Mouse (Mus musculus) retina, postnatal 1 day (tissue): ENCODE data around the gene 4931414P19Rik.

Experiments
- DNase-seq: peaks from one replicate; pipeline ENCODE4 v3.0.0-alpha.2; 2012

4931414P19Rik gene

DNA sequence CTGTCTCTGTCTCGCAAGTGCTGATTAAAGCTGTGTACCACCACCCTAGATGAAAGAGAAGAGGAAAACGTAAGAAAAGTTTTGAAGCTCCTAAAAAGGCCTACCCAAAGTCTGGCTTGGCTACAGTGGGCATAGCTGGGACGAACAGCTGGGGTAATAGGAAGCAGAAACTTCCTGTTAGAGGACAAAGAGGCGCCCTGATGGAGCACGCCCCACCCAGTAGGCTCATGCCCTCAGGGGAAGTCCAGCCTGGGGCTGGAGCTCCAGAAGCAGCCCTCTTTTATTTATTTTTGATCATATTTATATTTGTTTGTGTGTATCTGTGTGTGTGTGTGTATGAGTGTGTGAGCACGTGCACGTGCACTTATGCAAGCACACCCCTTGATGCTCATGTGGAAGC is 26.2 kb downstream of the 4931414P19Rik start:
- no peak for DNase-seq

DNA sequence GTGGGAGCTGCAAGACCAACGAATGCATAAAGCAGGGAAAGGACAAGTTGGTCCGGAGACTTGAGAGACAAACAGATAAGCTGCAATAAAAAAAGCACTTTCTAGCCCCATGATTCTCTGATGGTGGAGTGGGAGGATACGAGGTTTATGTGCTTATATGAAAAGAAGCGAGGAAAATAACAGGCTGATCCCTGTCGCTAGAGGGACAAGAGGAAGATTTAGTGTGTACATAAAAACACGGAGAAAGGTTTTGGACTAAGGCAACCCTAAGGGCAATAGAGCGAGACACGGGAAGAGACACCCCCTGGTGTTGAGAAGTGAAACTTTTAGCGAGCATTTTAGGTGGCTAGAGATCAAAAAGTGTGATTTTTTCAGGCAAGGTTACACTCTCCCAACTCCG is 27.7 kb downstream of the 4931414P19Rik start:
- DNase-seq: peak; percentile 72

- peak; percentile 96 for DNase-seq
Measured at GRCm38 (mm10) chr14:54577089-54577982, 28.5 kb downstream of the 4931414P19Rik start, which contains the start of gene Ajuba. TSS of gene Ajuba (minus strand) at chr14:54577558.

- peak; percentile 56 for DNase-seq
Measured at GRCm38 (mm10) chr14:54576241-54577088, 29.3 kb downstream of the 4931414P19Rik start.

- DNase-seq: peak; percentile 83
Measured at GRCm38 (mm10) chr14:54575631-54576030, 30.2 kb downstream of the 4931414P19Rik start.

GRCm38 (mm10) chr14:54575031-54575430 is 30.8 kb downstream of the 4931414P19Rik start:
- no peak for DNase-seq

- peak; percentile 55 for DNase-seq
Measured at GRCm38 (mm10) chr14:54574253-54574652, 31.5 kb downstream of the 4931414P19Rik start.

DNA sequence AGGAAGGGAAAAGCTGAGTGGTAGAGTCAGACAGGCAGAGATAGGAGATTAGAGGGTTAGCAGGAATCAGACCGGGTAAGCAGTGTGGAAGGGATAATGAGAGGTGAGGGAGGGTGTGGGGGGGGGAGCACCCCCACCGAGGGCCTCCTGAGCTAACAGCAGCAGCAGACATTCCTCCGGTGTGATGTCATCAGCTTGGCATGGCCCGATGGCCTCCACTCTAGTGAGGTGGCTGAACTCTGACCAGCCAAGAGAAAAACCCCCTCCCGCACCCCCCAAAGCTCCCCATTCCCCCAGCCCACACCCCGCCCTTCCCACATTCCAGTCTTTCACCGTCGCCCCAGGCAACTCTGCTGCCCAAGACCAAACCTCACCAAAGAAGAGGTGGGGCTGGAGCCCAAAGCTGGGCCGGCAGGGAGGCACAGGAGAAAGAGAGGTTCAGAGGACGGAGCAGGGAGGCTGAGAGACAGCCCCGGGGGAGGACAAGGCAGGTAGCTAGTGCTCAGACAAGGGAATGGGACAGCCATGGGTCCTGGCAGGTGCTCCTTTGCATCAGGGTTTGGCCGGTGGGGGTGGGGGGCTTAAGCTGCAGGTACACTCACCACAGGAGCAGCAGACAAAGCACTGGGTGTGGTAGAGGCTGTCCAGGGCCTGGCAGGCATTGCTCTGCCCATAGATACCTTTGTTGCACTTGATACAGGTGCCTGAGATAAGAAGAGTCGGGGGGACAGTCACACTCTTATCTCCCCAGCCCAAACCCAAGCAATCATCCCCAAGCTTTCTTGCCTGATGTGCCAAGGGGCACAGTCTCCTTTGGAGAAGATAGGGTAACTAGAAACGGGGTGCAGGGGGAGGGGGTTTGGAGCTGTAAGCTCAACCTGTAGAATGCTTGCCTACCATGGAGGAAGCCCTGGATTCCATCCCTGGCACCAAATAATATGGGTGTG is 32.7 kb downstream of the 4931414P19Rik start:
- DNase-seq: peak; percentile 91

- DNase-seq: no peak
Measured at GRCm38 (mm10) chr14:54572122-54572521, 33.7 kb downstream of the 4931414P19Rik start.

GRCm38 (mm10) chr14:54569451-54570392 is 36.1 kb downstream of the 4931414P19Rik start:
- DNase-seq: peak; percentile 31

- peak; percentile 89 for DNase-seq
Measured at GRCm38 (mm10) chr14:54568694-54569414, 36.9 kb downstream of the 4931414P19Rik start.

- no peak for DNase-seq
Measured at GRCm38 (mm10) chr14:54560527-54561242, 45.1 kb downstream of the 4931414P19Rik start.

GRCm38 (mm10) chr14:54557330-54557729 is 48.5 kb downstream of the 4931414P19Rik start:
- DNase-seq: no peak

DNA sequence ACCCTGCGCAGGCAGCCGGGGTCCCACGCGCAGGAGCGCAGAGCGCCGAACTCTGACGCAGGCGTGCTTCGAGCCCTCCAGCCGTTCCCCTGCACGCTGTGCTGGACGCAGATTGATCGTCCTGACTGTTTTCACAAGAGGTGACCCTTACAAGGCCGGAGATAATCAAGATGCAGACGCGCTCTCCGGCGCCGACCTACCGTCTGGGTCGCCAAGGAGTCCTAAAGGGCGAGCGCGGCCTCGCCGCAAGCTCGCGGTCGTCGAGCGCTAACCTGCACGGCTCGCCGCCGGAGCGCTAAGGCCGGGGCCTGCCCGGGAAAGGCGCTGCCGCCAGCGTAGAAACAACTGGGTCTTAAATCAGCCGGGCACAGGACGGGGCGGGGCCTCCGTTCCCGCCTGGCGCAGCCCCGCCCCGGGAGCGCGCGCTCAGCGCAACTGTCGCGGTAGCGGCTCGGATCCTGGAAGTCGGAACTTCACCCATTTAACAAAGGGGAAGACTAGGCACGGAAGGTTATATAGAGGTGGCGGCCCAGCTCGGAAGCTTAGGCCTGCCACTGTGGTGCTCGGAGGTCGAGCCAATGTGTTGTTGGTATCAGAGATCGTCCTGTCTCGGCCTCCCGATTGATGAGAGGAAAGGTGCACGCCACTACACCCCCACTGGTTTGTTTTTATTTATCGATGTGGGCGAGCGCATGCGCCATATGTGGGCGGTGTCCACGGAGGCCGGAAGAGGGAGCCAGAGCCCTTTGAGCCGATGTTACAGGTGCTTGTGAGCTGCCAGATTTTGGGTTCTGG is 51.6 kb downstream of the 4931414P19Rik start, which contains the start of gene Haus4:
TSS of gene Haus4 (minus strand) at position 642 of the 795 bp plus-strand sequence.
- peak; percentile 93 for DNase-seq

- peak; percentile 53 for DNase-seq
Measured at GRCm38 (mm10) chr14:54553454-54553974, 52.3 kb downstream of the 4931414P19Rik start.

DNA sequence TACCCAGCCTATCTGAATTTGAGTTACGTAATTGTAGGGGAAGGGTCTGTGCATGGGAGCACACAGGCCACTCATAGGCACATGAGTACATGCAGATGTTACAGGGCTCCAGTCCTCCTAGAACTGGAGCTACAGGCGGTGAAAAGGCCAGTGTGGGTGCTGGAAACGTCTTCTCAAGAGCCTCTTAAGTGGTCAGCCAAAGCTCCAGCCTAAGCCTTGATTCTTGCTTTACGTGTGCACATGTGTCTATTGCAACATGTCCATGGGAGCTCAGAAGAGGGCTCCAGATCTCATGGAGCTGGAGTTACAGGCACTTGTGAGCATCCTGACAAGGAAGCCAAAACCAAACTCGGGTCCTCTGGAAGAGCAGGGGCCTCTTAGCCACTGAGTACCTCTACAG is 61.1 kb downstream of the 4931414P19Rik start:
- DNase-seq: no peak

DNA sequence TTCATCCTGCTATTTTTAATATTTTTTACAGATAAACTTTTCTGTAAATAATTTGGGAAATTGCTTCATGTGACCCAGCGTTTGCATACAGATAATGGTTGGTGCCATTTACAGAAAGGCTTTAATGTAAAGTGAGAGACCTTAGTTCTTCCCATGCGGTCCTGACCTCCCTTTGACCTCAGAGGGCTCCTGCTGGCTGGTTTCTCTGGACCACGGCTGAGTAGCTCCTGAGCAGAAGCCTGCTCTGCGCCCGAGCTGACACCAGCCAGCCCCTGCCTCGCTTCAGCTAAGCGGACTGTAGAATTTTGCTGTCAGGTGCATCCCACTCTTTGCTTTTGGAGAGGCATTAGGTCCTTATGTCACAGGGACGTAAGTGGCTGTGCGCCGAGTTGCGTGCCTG is 65.0 kb downstream of the 4931414P19Rik start:
- no peak for DNase-seq

DNA sequence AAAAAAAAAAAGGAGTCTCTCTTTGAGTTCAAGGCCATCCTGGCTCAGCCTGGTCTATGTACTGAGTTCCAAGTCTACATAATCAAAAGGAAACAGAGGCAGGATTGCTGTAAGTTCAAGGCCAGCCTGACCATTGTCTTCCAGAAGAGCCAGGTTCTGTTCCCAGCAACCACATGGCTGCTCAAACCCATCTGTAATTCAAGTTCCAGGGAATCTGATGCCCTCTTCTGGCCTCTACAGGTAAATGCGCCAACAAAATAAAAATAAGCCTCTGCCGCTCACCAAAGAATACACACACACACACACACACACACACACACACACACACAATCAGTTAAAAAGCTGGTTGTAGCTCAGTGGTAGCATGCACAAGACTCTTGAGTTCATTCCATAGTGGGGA is 67.2 kb downstream of the 4931414P19Rik start:
- DNase-seq: no peak
